ENCODE assay signal across 8 mouse cellular contexts in genomic region chr14:103648623-103649255, GRCm38 (mm10). TPM values are rescaled to one million over a fixed set of nuclear protein-coding genes. Genes with fewer than 3 reads are reported as not detected.
DNase-seq lines count a peak whose midpoint lies in the region; ATAC-seq and TF ChIP-seq lines count a peak whose summit lies in the region.

No protein-coding gene starts in this region.

- no peak for TF ChIP-seq EP300 in CH12.LX (IDR thresholded peaks at IDR 0.05; ENCODE audit: low read length)

- dilution Hi-C loops in CH12.LX (cut with MboI; ENCODE audit: extremely low pct_ligation_motif_present, extremely low pct_unique_long_range_greater_than_20kb, low sequenced_read_pairs) = no loop called here

- WGBS in forebrain, embryonic 15.5 days = 13% methylated on average over 12 of the region's 12 CpGs
- WGBS in midbrain, embryonic 13.5 days = 26% methylated on average over 12 of the region's 12 CpGs

- no peak overlapping the region for H3K4me2 ChIP-seq in CH12.LX (ENCODE audit: insufficient read depth, low read depth, poor library complexity, severe bottlenecking)
- peak overlapping the region; percentile 72 for H3K4me2 ChIP-seq in forebrain, embryonic 15.5 days (replicated peaks)
- peak overlapping the region; percentile 63 for H3K4me2 ChIP-seq in midbrain, embryonic 13.5 days (replicated peaks)

- in situ Hi-C loops in CH12.LX (cut with MboI; ENCODE audit: low pct_ligation_motif_present, low pct_unique_long_range_greater_than_20kb, low sequenced_read_pairs) = no loop called here

- H3K27ac ChIP-seq in CH12.LX (ENCODE audit: insufficient read depth, low read depth) = no peak overlapping the region
- H3K27ac ChIP-seq in forebrain, embryonic 15.5 days (replicated peaks) = peak overlapping the region; percentile 97
- H3K27ac ChIP-seq in midbrain, embryonic 13.5 days = peak overlapping the region; percentile 49; the same call in 1 of the 2 replicates

- no peak for ATAC-seq in forebrain, embryonic 15.5 days (replicated peaks)
- no peak for ATAC-seq in midbrain, embryonic 13.5 days

- no peak overlapping the region for H3K4me3 ChIP-seq in CH12.LX (replicated peaks in 1 of 3; ENCODE audit: low read depth in 2 of 3, low read length in 2 of 3, poor library complexity in 1 of 3)
- H3K4me3 ChIP-seq in forebrain, embryonic 15.5 days = peak overlapping the region; percentile 63
- H3K4me3 ChIP-seq in midbrain, embryonic 13.5 days (replicated peaks) = peak overlapping the region; percentile 98; the same call in 1 of the 2 replicates

- H3K27me3 ChIP-seq in CH12.LX (replicated peaks) = peaks cover 1% of the 10 kb centered on the region
- no peaks in the 10 kb centered on the region for H3K27me3 ChIP-seq in forebrain, embryonic 15.5 days
- H3K27me3 ChIP-seq in midbrain, embryonic 13.5 days = no peaks in the 10 kb centered on the region

- no peak for TF ChIP-seq POLR2A in CH12.LX (IDR thresholded peaks at IDR 0.05; ENCODE audit: low read depth, low read length)

- TF ChIP-seq CTCF in CH12.LX (conservative IDR thresholded peaks at IDR 0.05 in 1 of 2, IDR thresholded peaks at IDR 0.05 in 1 of 2; ENCODE audit: low read depth in 2 of 2, low read length in 2 of 2) = no peak

- H3K9ac ChIP-seq in CH12.LX (ENCODE audit: insufficient read depth, low read depth) = no peak overlapping the region
- 0 out of 2 replicates have a peak overlapping the region, but pooled peaks have one; percentile 13 for H3K9ac ChIP-seq in forebrain, embryonic 15.5 days (replicated peaks)
- H3K9ac ChIP-seq in midbrain, embryonic 13.5 days (replicated peaks) = 0 out of 2 replicates have a peak overlapping the region, but pooled peaks have one; percentile 11

- no peaks in the 10 kb centered on the region for H3K36me3 ChIP-seq in CH12.LX (replicated peaks in 1 of 2; ENCODE audit: control insufficient read depth in 1 of 2, insufficient read depth in 1 of 2, low read length in 1 of 2)
- no peaks in the 10 kb centered on the region for H3K36me3 ChIP-seq in forebrain, embryonic 15.5 days
- H3K36me3 ChIP-seq in midbrain, embryonic 13.5 days = no peaks in the 10 kb centered on the region

- H3K4me1 ChIP-seq in CH12.LX (ENCODE audit: control insufficient read depth in 1 of 2, insufficient read depth in 2 of 2) = peaks cover 3 to 28% of the 10 kb centered on the region in 2 experiments; a peak in 3 of 4 replicates
- peaks cover 46% of the 10 kb centered on the region for H3K4me1 ChIP-seq in forebrain, embryonic 15.5 days
- peaks cover 48% of the 10 kb centered on the region for H3K4me1 ChIP-seq in midbrain, embryonic 13.5 days (replicated peaks)

- peaks cover 22% of the 10 kb centered on the region for H3K79me2 ChIP-seq in CH12.LX (replicated peaks; ENCODE audit: control insufficient read depth, extremely low read depth, insufficient read depth, poor library complexity, severe bottlenecking)

- DNase-seq in CH12.LX (ENCODE audit: extremely low read depth) = no peak
- DNase-seq in ZHBTc4 (ENCODE audit: low read depth, low spot score) = peak; percentile 43
- DNase-seq in ovary, postnatal 10 days (ENCODE audit: low spot score) = no peak
- no peak for DNase-seq in adrenal gland, adult 2 months
- no peak for DNase-seq in frontal cortex, postnatal 25 days (ENCODE audit: low spot score in 2 of 2)
- DNase-seq in frontal cortex, postnatal 36 days (ENCODE audit: low spot score in 2 of 2) = no peak

- TF ChIP-seq RAD21 in CH12.LX (IDR thresholded peaks at IDR 0.05; ENCODE audit: low read depth, low read length) = no peak

- no peaks in the 10 kb centered on the region for H3K9me3 ChIP-seq in CH12.LX (replicated peaks; ENCODE audit: low read length)
- H3K9me3 ChIP-seq in forebrain, embryonic 15.5 days = no peaks in the 10 kb centered on the region
- no peaks in the 10 kb centered on the region for H3K9me3 ChIP-seq in midbrain, embryonic 13.5 days

TF ChIP-seq in CH12.LX, 34 proteins besides CTCF, POLR2A, EP300 and RAD21:
- no peak for TF ChIP-seq RCOR1 (conservative IDR thresholded peaks at IDR 0.05; ENCODE audit: low read depth, low read length)
- TF ChIP-seq ZNF384 (IDR thresholded peaks at IDR 0.05; ENCODE audit: low read depth, low read length) = peak; percentile 20; the same call in 1 of the 2 replicates
- no peak for TF ChIP-seq E2F4 (IDR thresholded peaks at IDR 0.05; ENCODE audit: insufficient replicate concordance, low read depth, low read length)

RNA-seq across cellular contexts. Expression of gene Slain1, which starts 1.3 kb away (rescaled TPM):
- total RNA-seq in CH12.LX (2012; rRNA removed) = 13.1 and 15.0 TPM in 2 replicates
- total RNA-seq in CH12.LX (2014; rRNA removed) = 14.8 and 15.9 TPM in 2 replicates
- 8.2 and 13.6 TPM in 2 replicates for polyA plus RNA-seq in CH12.LX (2012; ENCODE audit: insufficient read length, low read depth)
- 31.8 and 35.9 TPM in 2 replicates for polyA plus RNA-seq in forebrain, embryonic 15.5 days (2015; fragmentation: Nextera tagmentation; extraction: Ambion mirVana)
- 11.1 and 17.3 TPM in 2 replicates for polyA plus RNA-seq in midbrain, embryonic 13.5 days (2015; fragmentation: Nextera tagmentation; extraction: Ambion mirVana)
- 1 to 10 TPM; 1.5 to 2.9 TPM for total RNA-seq in adrenal gland, adult 2 months (2021)
- 2.9 TPM in 2 replicates for polyA plus RNA-seq in adrenal gland, adult 2 months (2012; rRNA removed)

Comparison
In these comparisons a context has a peak if more than half of its experiments do, and no peak if none do; other contexts are left out.
1. H3K4me3 ChIP-seq: peak in forebrain, embryonic 15.5 days (single experiment) and midbrain, embryonic 13.5 days (single experiment); none in CH12.LX (0 of 3).